Mouse (Mus musculus) kidney, postnatal 0 days (tissue): ENCODE data around the gene Pcbd2. TPM values are rescaled to one million over a fixed set of nuclear protein-coding genes. Genes with fewer than 3 reads are reported as not detected.

ENCODE experiments used
- ATAC-seq: fragments of 200-750 bp; cut with Nextera tagmentation; replicated peaks from 2 replicates; pipeline ENCODE4 v1.8.0; 2017; ENCODE audit warnings: low read depth, moderate number of reproducible peaks, moderate TSS enrichment, moderate library complexity; ENCODE audit not compliant: low FRiP score
- DNase-seq: peaks from one replicate; pipeline ENCODE4 v3.0.0-alpha.2; 2016; ENCODE audit warnings: low spot score
- H3K27ac ChIP-seq: fragments of 300-500 bp; sonication (generic); 2 replicates; pipeline ENCODE4 v1.5.1; 2014; ENCODE audit warnings: mild to moderate bottlenecking
- H3K27me3 ChIP-seq: fragments of 300-500 bp; sonication (generic); 2 replicates; pipeline ENCODE4 v1.6.1; 2014; ENCODE audit warnings: low read length, mixed read lengths; ENCODE audit not compliant: insufficient read depth
- H3K36me3 ChIP-seq: fragments of 300-500 bp; sonication (generic); 2 replicates; pipeline ENCODE4 v1.6.1; 2014; ENCODE audit warnings: low read length, mixed read lengths; ENCODE audit not compliant: insufficient read depth
- H3K4me1 ChIP-seq: fragments of 300-500 bp; sonication (generic); replicated peaks from 2 replicates; pipeline ENCODE4 v1.6.1; 2014; ENCODE audit warnings: antibody characterized with exemption, low read length, mixed read lengths; ENCODE audit not compliant: insufficient read depth
- H3K4me2 ChIP-seq: fragments of 300-500 bp; sonication (generic); 2 replicates; pipeline ENCODE4 v1.6.1; 2014; ENCODE audit warnings: mild to moderate bottlenecking, low read length, moderate library complexity, mixed read lengths
- H3K4me3 ChIP-seq: fragments of 300-500 bp; sonication (generic); replicated peaks from 2 replicates; pipeline ENCODE4 v1.5.1; 2014; ENCODE audit warnings: low read depth, low read length
- H3K9ac ChIP-seq: fragments of 300-500 bp; sonication (generic); 2 replicates; pipeline ENCODE4 v1.6.1; 2014; ENCODE audit warnings: low read depth, low read length
- H3K9me3 ChIP-seq: fragments of 300-500 bp; sonication (generic); replicated peaks from 2 replicates; pipeline ENCODE4 v1.6.1; 2016; ENCODE audit warnings: low read length, inconsistent platforms, mixed read lengths
- CTCF ChIP-seq: IDR thresholded peaks from 2 replicates; pipeline ENCODE4 v1.5.1; 2016; ENCODE audit warnings: antibody characterized with exemption, low read depth, mild to moderate bottlenecking, moderate library complexity
- WGBS: fragments of 180-500 bp; shearing (Covaris S2); extraction: QIAGEN DNeasy Blood & Tissue Kit; methylation state at CpG from one replicate; pipeline ENCODE4 v1.1.7; 2014; 5-methylcytosine and 5-hydroxymethylcytosine counted together
- polyA plus RNA-seq: library from polyadenylated mRNA; unstranded; fragments of >200 nt; fragmentation: Nextera tagmentation; extraction: Ambion mirVana; gene quantifications from 2 replicates; pipeline ENCODE4 v1.2.1, GENCODE M21; 2015

Gene Pcbd2
- polyA plus RNA-seq, 1 experiment from 2014 or later: 68.5 TPM

DNA sequence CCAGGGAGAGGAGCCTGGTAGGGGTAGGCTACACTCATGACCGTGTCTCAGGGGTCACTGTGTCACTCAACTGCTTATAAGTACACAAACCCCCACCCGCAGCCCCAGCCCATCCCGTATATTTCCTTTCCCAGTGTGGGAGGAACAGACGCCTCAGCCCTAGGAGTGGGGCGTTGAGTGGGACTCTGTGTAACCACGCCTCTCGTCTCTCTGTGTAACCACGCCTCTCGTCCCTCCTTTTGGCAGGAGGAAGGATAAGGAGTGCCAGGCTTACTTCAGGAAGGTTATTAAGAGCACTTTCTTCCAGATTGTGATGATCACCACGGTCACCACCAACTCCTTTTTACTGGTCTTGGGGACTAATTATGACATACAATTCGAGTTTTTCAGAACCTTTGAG lies 59.0 kb downstream of the Pcbd2 start:
- no peaks in the 10 kb centered on the region for H3K9me3 ChIP-seq
- ATAC-seq: no peak
- no peaks in the 10 kb centered on the region for H3K27me3 ChIP-seq
- no peaks in the 10 kb centered on the region for H3K4me1 ChIP-seq
- H3K4me2 ChIP-seq: no peak overlapping the region
- H3K4me3 ChIP-seq: no peak overlapping the region
- no peak overlapping the region for H3K9ac ChIP-seq
- WGBS: 39% methylated on average over 11 of the region's 11 CpGs
- H3K36me3 ChIP-seq: no peaks in the 10 kb centered on the region
- no peak for TF ChIP-seq CTCF
- no peak overlapping the region for H3K27ac ChIP-seq
- DNase-seq: peak; percentile 27

DNA sequence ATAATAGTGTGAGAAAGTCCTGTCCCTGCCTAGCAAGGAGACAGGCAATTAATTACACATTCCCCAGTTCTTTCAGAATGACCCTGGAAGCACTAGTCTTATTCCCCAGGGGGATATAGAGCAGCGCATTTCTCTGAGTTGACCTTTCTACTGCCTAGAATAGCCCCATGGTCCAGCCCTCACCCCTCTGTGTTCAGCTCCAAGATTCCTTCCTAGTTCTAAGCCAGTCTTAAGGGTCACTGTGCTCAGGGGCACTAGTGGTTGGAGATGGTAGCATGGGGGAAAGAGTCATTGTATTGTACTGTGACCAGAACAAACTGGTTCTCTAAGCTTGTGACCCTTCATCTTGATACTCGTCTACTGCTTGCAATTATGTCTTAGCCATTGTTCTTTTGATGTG lies 74.1 kb downstream of the Pcbd2 start:
- 59% methylated on average over 2 of the region's 2 CpGs for WGBS
- Histone ChIP-seq H3K4me1 (no peaks in the 10 kb centered on the region), H3K4me2 (no peak overlapping the region), H3K9me3 (no peaks in the 10 kb centered on the region), H3K27me3 (no peaks in the 10 kb centered on the region), H3K9ac (no peak overlapping the region), H3K4me3 (no peak overlapping the region), H3K36me3 (no peaks in the 10 kb centered on the region), H3K27ac (no peak overlapping the region)
- TF ChIP-seq CTCF: no peak
- ATAC-seq: no peak
- no peak for DNase-seq

DNA sequence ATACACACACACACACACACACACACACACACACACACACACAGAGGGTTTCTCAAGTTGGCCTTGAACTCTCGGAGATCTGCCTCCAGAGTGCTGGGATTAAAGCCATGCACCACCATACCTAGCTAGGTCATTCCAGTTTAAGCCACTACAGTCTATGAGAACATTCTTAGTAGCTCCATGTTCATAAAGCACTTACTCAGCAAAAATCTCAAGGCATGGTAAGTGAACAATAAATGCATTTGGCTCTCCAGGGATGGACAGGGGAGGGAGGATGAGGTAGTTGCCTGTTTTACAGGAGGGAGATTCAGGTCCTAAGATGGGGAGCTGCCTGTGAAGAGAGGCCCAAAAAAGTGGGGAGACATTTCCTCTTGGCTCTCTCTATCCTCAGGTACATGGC lies 76.8 kb downstream of the Pcbd2 start:
- Histone ChIP-seq H3K9me3 (no peaks in the 10 kb centered on the region), H3K4me2 (no peak overlapping the region), H3K4me3 (no peak overlapping the region), H3K36me3 (no peaks in the 10 kb centered on the region), H3K9ac (no peak overlapping the region), H3K27me3 (no peaks in the 10 kb centered on the region), H3K4me1 (no peaks in the 10 kb centered on the region), H3K27ac (no peak overlapping the region)
- WGBS: 92% methylated on average over 1 of the region's 1 CpGs
- TF ChIP-seq CTCF: no peak
- no peak for ATAC-seq
- no peak for DNase-seq

DNA sequence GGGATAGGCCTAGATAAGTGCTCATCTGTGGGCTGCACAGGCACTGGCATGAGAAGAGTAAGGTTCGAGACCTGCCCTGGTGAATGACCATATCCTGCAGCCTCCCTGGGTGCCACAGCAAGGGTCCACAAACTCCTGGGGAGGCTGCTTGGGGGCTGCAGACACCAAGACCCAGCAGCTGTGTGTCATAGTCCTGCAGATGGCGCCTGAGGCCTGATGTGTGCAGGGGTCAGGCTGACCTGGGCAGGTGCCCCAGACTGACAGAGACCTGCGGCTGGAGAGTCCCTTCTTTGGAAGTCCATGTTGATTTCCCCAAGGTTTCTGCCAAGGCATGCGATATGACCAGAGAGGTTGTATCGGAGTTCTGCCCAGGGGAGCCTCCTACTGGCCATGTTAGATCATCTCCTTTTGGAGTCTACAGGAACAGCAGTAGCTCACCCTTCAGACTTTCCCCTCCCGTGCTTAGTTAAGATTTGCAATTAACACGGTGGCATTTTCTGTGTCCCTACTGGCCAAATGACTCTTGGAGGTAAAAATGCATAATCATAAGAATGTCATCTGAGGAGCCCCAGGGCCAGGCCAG lies 82.0 kb downstream of the Pcbd2 start:
- no peaks in the 10 kb centered on the region for H3K36me3 ChIP-seq
- no peak overlapping the region for H3K27ac ChIP-seq
- DNase-seq (peak; percentile 35), ATAC-seq (no peak)
- H3K4me2 ChIP-seq: no peak overlapping the region
- H3K9me3 ChIP-seq: no peaks in the 10 kb centered on the region
- no peak overlapping the region for H3K9ac ChIP-seq
- H3K27me3 ChIP-seq: no peaks in the 10 kb centered on the region
- no peaks in the 10 kb centered on the region for H3K4me1 ChIP-seq
- 74% methylated on average over 7 of the region's 7 CpGs for WGBS
- H3K4me3 ChIP-seq: no peak overlapping the region
- peak; percentile 38; the same call in 1 of the 2 replicates for TF ChIP-seq CTCF

DNA sequence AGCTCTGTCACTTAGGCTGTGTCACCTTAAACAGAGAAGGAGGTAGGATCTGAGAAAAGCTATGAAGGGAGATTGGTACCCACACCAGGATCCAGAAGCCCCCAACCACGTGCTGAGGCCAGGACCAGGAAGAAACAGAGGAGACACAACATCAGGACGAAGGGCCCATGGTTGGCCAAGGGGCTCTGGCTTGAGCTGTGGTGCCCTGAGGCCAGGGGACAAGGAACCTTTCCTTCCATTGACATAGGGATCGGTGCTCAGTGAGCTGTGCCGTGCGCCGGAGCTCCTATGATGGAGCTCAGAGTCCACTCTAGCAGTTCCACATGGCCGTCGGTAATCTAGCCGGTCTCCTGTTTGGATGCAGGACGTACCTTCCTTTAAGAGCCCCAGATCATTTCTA lies 82.5 kb downstream of the Pcbd2 start:
- ATAC-seq (no peak), DNase-seq (no peak)
- H3K4me3 ChIP-seq: no peak overlapping the region

DNA sequence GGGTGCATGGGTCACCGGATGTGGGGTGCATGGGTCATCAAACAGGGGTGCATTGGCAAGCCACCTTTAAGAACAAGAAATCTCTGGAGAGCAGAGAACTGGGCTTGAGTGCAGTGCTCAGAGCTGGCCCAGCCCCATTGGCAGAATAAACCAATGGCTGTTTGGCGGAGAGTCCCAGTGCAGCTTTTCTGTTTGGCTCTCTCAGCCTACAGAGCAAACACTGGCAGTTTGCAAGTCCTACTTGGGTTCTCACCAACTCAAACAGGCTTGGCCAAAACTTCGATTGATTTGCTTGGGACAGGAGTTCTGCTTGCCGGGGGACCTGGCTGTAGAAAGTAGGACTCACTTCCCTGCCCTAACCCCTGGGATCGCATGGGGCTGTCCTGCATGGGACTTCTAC lies 83.8 kb downstream of the Pcbd2 start:
- TF ChIP-seq CTCF: no peak
- DNase-seq: no peak
- Histone ChIP-seq H3K4me3 (no peak overlapping the region), H3K27me3 (no peaks in the 10 kb centered on the region; the same call in 1 of the 2 replicates), H3K36me3 (no peaks in the 10 kb centered on the region), H3K9me3 (no peaks in the 10 kb centered on the region), H3K27ac (no peak overlapping the region), H3K4me2 (no peak overlapping the region), H3K9ac (no peak overlapping the region), H3K4me1 (no peaks in the 10 kb centered on the region)
- ATAC-seq: no peak
- WGBS: 79% methylated on average over 5 of the region's 5 CpGs

More for the DNA sequence above, 82.5 kb downstream of the Pcbd2 start:
- H3K27ac ChIP-seq: no peak overlapping the region
- TF ChIP-seq CTCF: no peak
- H3K4me2 ChIP-seq: no peak overlapping the region
- H3K4me1 ChIP-seq: no peaks in the 10 kb centered on the region
- no peaks in the 10 kb centered on the region for H3K36me3 ChIP-seq
- H3K9ac ChIP-seq: no peak overlapping the region
- 87% methylated on average over 10 of the region's 10 CpGs for whole genome bisulfite sequencing
- no peaks in the 10 kb centered on the region for H3K27me3 ChIP-seq
- H3K9me3 ChIP-seq: no peaks in the 10 kb centered on the region

DNA sequence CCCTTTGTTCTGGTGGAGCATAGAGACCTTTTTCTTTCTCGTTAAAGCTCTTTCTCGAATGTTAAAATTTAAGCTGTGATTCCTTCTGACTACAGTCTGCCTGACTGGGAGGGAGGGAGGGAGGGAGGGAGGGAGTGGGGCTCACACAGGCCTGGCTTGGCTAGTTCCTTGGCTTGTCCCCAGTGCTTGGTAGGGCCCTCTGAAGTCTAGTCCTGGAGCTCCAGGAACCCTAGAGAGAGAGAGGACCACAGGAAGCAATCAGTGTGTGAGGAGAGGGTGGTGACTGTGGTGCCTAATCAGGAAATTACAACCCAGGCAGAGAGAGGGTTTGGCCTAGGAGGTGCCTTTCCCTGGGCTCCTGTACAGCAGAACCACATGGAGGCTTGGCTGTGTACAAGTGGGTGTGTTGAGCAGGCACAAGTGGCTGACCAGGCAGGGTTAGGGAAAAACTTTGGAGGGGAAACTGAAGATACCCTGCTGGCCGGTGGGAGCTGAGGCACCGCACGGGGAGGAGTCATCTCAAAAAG lies 86.4 kb downstream of the Pcbd2 start:
- DNase-seq (no peak), ATAC-seq (no peak)
- Histone ChIP-seq H3K4me3 (no peak overlapping the region), H3K9me3 (no peaks in the 10 kb centered on the region), H3K27ac (no peak overlapping the region), H3K27me3 (no peaks in the 10 kb centered on the region; the same call in 1 of the 2 replicates), H3K4me2 (no peak overlapping the region), H3K36me3 (no peaks in the 10 kb centered on the region), H3K4me1 (no peaks in the 10 kb centered on the region), H3K9ac (no peak overlapping the region)
- TF ChIP-seq CTCF: no peak
- WGBS: 50% methylated on average over 5 of the region's 5 CpGs
